ENCODE assay signal across 13 mouse cellular contexts in genomic region chr11:120256543-120256942, GRCm38 (mm10). TPM values are rescaled to one million over a fixed set of nuclear protein-coding genes. Genes with fewer than 3 reads are reported as not detected.
DNase-seq lines count a peak whose midpoint lies in the region; ATAC-seq lines count a peak whose summit lies in the region.
"Had no signal": no experiment of that assay in that cellular context is flagged by ENCODE, and none has a peak within 500 bp of the region (broad histone marks: within the 10 kb centered on the region; RNA-seq: fewer than 3 reads in every experiment).

No protein-coding gene starts in this region.

- intact Hi-C loops in left cerebral cortex, postnatal 10 days (cut with DNase I): no loop called here
- intact Hi-C loops in left cerebral cortex, postnatal 14 days (cut with DNase I): no loop called here

- H3K27me3 ChIP-seq in intestine, embryonic 16.5 days (replicated peaks; ENCODE audit: control insufficient read depth, insufficient read depth, low read length): no peaks in the 10 kb centered on the region
- no peaks in the 10 kb centered on the region for H3K27me3 ChIP-seq in intestine, embryonic 15.5 days (replicated peaks)
- H3K27me3 ChIP-seq in heart, embryonic 12.5 days (replicated peaks): no peaks in the 10 kb centered on the region
- H3K27me3 ChIP-seq: forebrain, embryonic 15.5 days; heart, embryonic 15.5 days; kidney, embryonic 15.5 days had no signal

- no peak overlapping the region for H3K4me2 ChIP-seq in intestine, embryonic 16.5 days (ENCODE audit: low read depth, low read length)
- H3K4me2 ChIP-seq in intestine, embryonic 15.5 days (replicated peaks): no peak overlapping the region
- H3K4me2 ChIP-seq in heart, embryonic 12.5 days: no peak overlapping the region
- H3K4me2 ChIP-seq: forebrain, embryonic 15.5 days; heart, embryonic 15.5 days; kidney, embryonic 15.5 days; liver, embryonic 12.5 days had no signal

- peaks cover 70% of the 10 kb centered on the region for H3K4me1 ChIP-seq in intestine, embryonic 16.5 days (ENCODE audit: control insufficient read depth, insufficient read depth, low read length)
- peaks cover 82% of the 10 kb centered on the region for H3K4me1 ChIP-seq in intestine, embryonic 15.5 days (replicated peaks)
- H3K4me1 ChIP-seq in heart, embryonic 12.5 days (replicated peaks): peaks cover 86% of the 10 kb centered on the region

- H3K9me3 ChIP-seq in intestine, embryonic 16.5 days (ENCODE audit: control insufficient read depth, low read length): no peaks in the 10 kb centered on the region
- H3K9me3 ChIP-seq in intestine, embryonic 15.5 days: no peaks in the 10 kb centered on the region
- no peaks in the 10 kb centered on the region for H3K9me3 ChIP-seq in heart, embryonic 12.5 days (replicated peaks)
- H3K9me3 ChIP-seq: forebrain, embryonic 15.5 days; heart, embryonic 15.5 days; kidney, embryonic 15.5 days; liver, embryonic 12.5 days had no signal

- H3K27ac ChIP-seq in intestine, embryonic 16.5 days (ENCODE audit: low read length): no peak overlapping the region
- no peak overlapping the region for H3K27ac ChIP-seq in intestine, embryonic 15.5 days
- H3K27ac ChIP-seq in heart, embryonic 12.5 days (ENCODE audit: poor library complexity, severe bottlenecking): no peak overlapping the region
- H3K27ac ChIP-seq: forebrain, embryonic 15.5 days; kidney, embryonic 15.5 days; liver, embryonic 12.5 days; macrophage had no signal

- 0 out of 2 replicates have a peak overlapping the region, but pooled peaks have one; percentile 43 for H3K9ac ChIP-seq in intestine, embryonic 16.5 days (ENCODE audit: low read depth, low read length)
- no peak overlapping the region for H3K9ac ChIP-seq in intestine, embryonic 15.5 days
- H3K9ac ChIP-seq in heart, embryonic 12.5 days: peak overlapping the region; percentile 1; the same call in 1 of the 2 replicates
- H3K9ac ChIP-seq: forebrain, embryonic 15.5 days; heart, embryonic 15.5 days; kidney, embryonic 15.5 days; liver, embryonic 12.5 days had no signal

- no peak overlapping the region for H3K4me3 ChIP-seq in intestine, embryonic 16.5 days (ENCODE audit: low read length)
- H3K4me3 ChIP-seq in intestine, embryonic 15.5 days (replicated peaks): no peak overlapping the region
- no peak overlapping the region for H3K4me3 ChIP-seq in heart, embryonic 12.5 days
- H3K4me3 ChIP-seq: forebrain, embryonic 15.5 days; heart, embryonic 15.5 days; kidney, embryonic 15.5 days; liver, embryonic 12.5 days had no signal

- ATAC-seq in intestine, embryonic 16.5 days: no peak
- no peak for ATAC-seq in intestine, embryonic 15.5 days
- no peak for ATAC-seq in heart, embryonic 12.5 days (ENCODE audit: insufficient number of reproducible peaks, low FRiP score)
- ATAC-seq: forebrain, embryonic 15.5 days; liver, embryonic 12.5 days had no signal

- DNase-seq in adrenal gland, adult 2 months: peak; percentile 38
- DNase-seq in adrenal gland, postnatal 4 days (ENCODE audit: low spot score in 2 of 2): no peak
- DNase-seq in Muller cell, postnatal 12 days (ENCODE audit: inconsistent ontology term): peak; percentile 84
- no peak for DNase-seq in left cerebral cortex, postnatal 10 days (ENCODE audit: extremely low spot score in 1 of 2, low spot score in 2 of 2)
- no peak for DNase-seq in left cerebral cortex, postnatal 14 days (ENCODE audit: low spot score in 2 of 2)

- H3K36me3 ChIP-seq in intestine, embryonic 16.5 days (ENCODE audit: control insufficient read depth, insufficient read depth, low read length): no peaks in the 10 kb centered on the region
- no peaks in the 10 kb centered on the region for H3K36me3 ChIP-seq in intestine, embryonic 15.5 days
- peaks cover 9% of the 10 kb centered on the region; the same call in 1 of the 2 replicates for H3K36me3 ChIP-seq in heart, embryonic 12.5 days
- H3K36me3 ChIP-seq: forebrain, embryonic 15.5 days; heart, embryonic 15.5 days; liver, embryonic 12.5 days had no signal

- WGBS in intestine, embryonic 16.5 days: 60% methylated on average over 10 of the region's 10 CpGs
- WGBS in intestine, embryonic 15.5 days: 57% methylated on average over 10 of the region's 10 CpGs
- 62% methylated on average over 10 of the region's 10 CpGs for WGBS in heart, embryonic 12.5 days

RNA-seq across cellular contexts. Expression of gene Bahcc1, which starts 23.8 kb away (rescaled TPM):
- total RNA-seq in adrenal gland, adult 2 months (2021): 10 to 100 TPM in 1 of 2 experiments, 1 to 10 TPM in 1; 9.2 to 21.9 TPM
- 17.9 and 19.5 TPM in 2 replicates for polyA plus RNA-seq in adrenal gland, adult 2 months (2012; rRNA removed)
- 10 to 100 TPM; 25.3 to 26.7 TPM for total RNA-seq in adrenal gland, postnatal 4 days (2021)
- 4.9 and 5.7 TPM in 2 replicates for polyA plus RNA-seq in intestine, embryonic 16.5 days (2015; fragmentation: Nextera tagmentation; extraction: Ambion mirVana)
- polyA plus RNA-seq in intestine, embryonic 15.5 days (2015; fragmentation: Nextera tagmentation; extraction: Ambion mirVana): 5.8 and 7.1 TPM in 2 replicates
- polyA plus RNA-seq in heart, embryonic 12.5 days (2016; fragmentation: Nextera tagmentation; extraction: Ambion mirVana): 6.5 and 7.6 TPM in 2 replicates
- 10 to 100 TPM; 19.7 to 20.6 TPM for total RNA-seq in left cerebral cortex, postnatal 10 days (2021)
- total RNA-seq in left cerebral cortex, postnatal 14 days (2021): 10 to 100 TPM; 16.4 to 17.6 TPM

Comparison
In these comparisons a context has a peak if more than half of its experiments do, and no peak if none do; other contexts are left out.
1. DNase-seq: peak in adrenal gland, adult 2 months (single experiment) and Muller cell, postnatal 12 days (single experiment); none in adrenal gland, postnatal 4 days (0 of 2), left cerebral cortex, postnatal 10 days (0 of 2) and left cerebral cortex, postnatal 14 days (0 of 2).